Mouse (Mus musculus) midbrain, embryonic 13.5 days (tissue): ENCODE data around the gene Dennd4b. TPM values are rescaled to one million over a fixed set of nuclear protein-coding genes. Genes with fewer than 3 reads are reported as not detected.

ENCODE experiments used
- ATAC-seq: fragments of 200-750 bp; cut with Nextera tagmentation; 2 replicates; pipeline ENCODE4 v1.8.0; 2017; ENCODE audit warnings: mild to moderate bottlenecking, moderate TSS enrichment, moderate library complexity
- H3K27ac ChIP-seq: fragments of 300-500 bp; sonication (generic); 2 replicates; pipeline ENCODE4 v1.5.1; 2015; ENCODE audit warnings: inconsistent platforms, mild to moderate bottlenecking, moderate library complexity
- H3K27me3 ChIP-seq: fragments of 300-500 bp; sonication (generic); 2 replicates; pipeline ENCODE4 v1.6.1; 2015; ENCODE audit warnings: mild to moderate bottlenecking, inconsistent platforms
- H3K36me3 ChIP-seq: fragments of 300-500 bp; sonication (generic); 2 replicates; pipeline ENCODE4 v1.6.1; 2015; ENCODE audit warnings: mild to moderate bottlenecking, inconsistent platforms
- H3K4me1 ChIP-seq: fragments of 300-500 bp; sonication (generic); replicated peaks from 2 replicates; pipeline ENCODE4 v1.6.1; 2015; ENCODE audit warnings: inconsistent platforms
- H3K4me2 ChIP-seq: fragments of 300-500 bp; sonication (generic); replicated peaks from 2 replicates; pipeline ENCODE4 v1.6.1; 2015; ENCODE audit warnings: moderate library complexity, mild to moderate bottlenecking, inconsistent platforms
- H3K4me3 ChIP-seq: fragments of 300-500 bp; sonication (generic); replicated peaks from 2 replicates; pipeline ENCODE4 v1.5.1; 2015; ENCODE audit warnings: mild to moderate bottlenecking, inconsistent platforms
- H3K9ac ChIP-seq: fragments of 300-500 bp; sonication (generic); replicated peaks from 2 replicates; pipeline ENCODE4 v1.6.1; 2015; ENCODE audit warnings: mild to moderate bottlenecking, inconsistent platforms
- H3K9me3 ChIP-seq: fragments of 300-500 bp; sonication (generic); 2 replicates; pipeline ENCODE4 v1.6.1; 2016; ENCODE audit warnings: mild to moderate bottlenecking, inconsistent platforms
- WGBS: fragments of 180-500 bp; shearing (Covaris S2); methylation state at CpG from one replicate; pipeline ENCODE4 v1.1.7; 2015; 5-methylcytosine and 5-hydroxymethylcytosine counted together
- polyA plus RNA-seq: library from polyadenylated mRNA; unstranded; fragments of >200 nt; fragmentation: Nextera tagmentation; extraction: Ambion mirVana; gene quantifications from 2 replicates; pipeline ENCODE4 v1.2.1, GENCODE M21; 2015

Gene Dennd4b
- 5.9 and 6.6 TPM in 2 replicates for polyA plus RNA-seq

DNA sequence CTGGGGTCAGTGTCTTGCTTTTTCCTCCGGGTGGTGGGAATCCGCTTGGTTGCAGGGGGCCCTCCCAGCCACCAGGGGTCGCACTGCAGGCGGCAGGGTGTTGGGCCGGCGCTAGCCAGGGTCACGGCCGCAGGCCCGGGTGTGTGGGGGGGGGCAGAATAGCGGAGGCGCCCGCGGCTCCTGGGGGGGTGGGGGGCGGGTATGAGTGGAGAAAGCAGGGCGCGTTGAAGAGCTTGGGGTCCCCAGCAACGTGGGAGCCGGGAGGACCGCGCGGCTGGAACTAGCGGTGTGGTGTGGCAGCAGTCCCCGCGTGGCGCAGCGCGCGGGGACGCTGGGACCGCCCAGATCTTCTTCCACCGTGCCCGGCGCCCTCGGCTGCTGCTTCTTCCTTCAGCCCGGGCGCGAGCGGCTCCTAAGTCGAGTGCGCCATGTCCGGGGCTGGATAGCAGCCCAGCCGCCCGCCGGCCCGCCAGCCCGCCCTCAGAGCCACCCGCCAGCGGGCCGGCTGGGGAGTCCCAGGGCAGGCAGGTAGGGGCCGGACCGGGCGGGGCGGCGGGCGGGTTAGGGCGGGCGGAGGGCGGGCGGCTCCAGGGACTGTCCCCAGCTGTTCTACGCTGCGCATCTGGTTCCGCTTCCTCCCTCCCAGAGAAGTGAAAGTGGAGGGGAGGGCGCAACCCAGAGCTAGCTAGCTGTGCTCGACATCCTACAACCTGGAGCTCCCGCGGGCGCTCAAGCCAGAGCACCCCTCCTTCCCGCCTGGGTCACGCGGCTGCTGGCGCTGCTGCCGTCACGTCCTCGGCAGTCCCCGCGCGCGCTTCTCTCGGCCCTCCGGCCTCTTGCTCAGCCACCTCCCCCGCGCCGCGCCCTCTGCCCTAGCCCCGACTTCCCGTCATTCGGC lies at the start of gene Dennd4b:
TSS of gene Dennd4b (plus strand) at position 152 of the 898 bp plus-strand sequence.
- peak; percentile 88 for ATAC-seq
- Histone ChIP-seq H3K4me2 (peak within 1 kb of the TSS; percentile 89), H3K4me3 (peak within 1 kb of the TSS; percentile 90), H3K27ac (peak within 1 kb of the TSS; percentile 96), H3K36me3 (peaks cover 48% of the 10 kb centered on the region), H3K4me1 (peaks cover 21% of the 10 kb centered on the region), H3K9ac (peak within 1 kb of the TSS; percentile 90), H3K27me3 (no peaks in the 10 kb centered on the region), H3K9me3 (no peaks in the 10 kb centered on the region)
- under 1% methylated on average over 78 of the region's 87 CpGs for WGBS

DNA sequence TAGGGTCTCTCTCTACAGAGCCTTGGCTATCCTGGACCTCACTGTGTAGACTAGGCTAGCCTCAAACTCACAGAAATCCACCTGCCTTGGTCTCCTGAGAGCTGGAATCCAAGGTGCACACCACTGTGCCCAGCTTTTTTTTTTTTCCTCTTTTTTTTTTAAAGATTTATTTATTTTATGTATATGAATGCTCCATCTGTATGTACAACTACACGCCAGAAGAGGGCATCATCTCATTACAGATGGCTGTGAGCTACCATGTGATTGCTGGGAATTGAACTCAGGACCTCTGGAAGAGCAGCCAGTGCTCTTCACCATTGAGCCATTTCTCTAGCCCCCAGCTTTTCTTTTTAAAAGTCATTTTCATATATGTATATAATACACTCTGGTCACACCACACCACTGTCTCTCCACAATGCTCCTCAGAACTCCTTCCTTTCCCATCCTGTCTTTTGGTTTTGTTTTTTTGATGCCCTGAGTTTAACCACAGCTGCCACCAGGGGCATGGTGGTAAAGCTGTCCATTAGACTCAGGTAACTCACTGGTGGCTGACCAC lies 49.1 kb upstream of the Dennd4b start:
- H3K4me1 ChIP-seq, result peaks cover 40% of the 10 kb centered on the region
- no peaks in the 10 kb centered on the region for H3K9me3 ChIP-seq
- 48% methylated on average over 1 of the region's 1 CpGs for WGBS
- ATAC-seq, result no peak
- no peak overlapping the region for H3K4me2 ChIP-seq
- H3K27me3 ChIP-seq, result no peaks in the 10 kb centered on the region
- no peak overlapping the region for H3K27ac ChIP-seq
- H3K36me3 ChIP-seq, result peaks cover 15% of the 10 kb centered on the region
- no peak overlapping the region for H3K4me3 ChIP-seq
- H3K9ac ChIP-seq, result no peak overlapping the region

DNA sequence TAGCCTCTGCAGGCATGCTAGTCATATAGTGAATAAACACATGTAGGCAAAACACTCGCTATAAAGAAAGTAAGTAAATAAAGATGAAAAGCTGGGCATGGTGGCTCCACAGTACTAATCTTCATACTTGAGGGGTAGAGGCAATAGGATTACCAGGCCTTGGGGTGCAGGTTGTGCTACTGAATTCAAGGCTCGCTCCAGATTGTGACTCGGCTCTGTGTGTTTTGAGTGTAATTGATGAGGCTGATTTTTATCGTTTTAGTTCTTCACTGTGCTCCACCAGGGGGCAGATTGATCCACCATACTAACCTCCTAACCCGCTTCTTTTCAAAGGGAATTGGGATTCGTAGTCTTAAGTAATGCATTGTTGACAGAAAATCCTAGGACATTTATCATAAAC lies 44.9 kb upstream of the Dennd4b start:
- H3K9me3 ChIP-seq, result no peaks in the 10 kb centered on the region
- peak; percentile 53 for ATAC-seq
- H3K27me3 ChIP-seq, result no peaks in the 10 kb centered on the region
- 14% methylated on average over 6 of the region's 6 CpGs for WGBS
- H3K27ac ChIP-seq, result peak overlapping the region; percentile 56
- H3K4me3 ChIP-seq, result peak overlapping the region; percentile 43
- H3K9ac ChIP-seq, result peak overlapping the region; percentile 71; the same call in 1 of the 2 replicates
- peaks cover 17% of the 10 kb centered on the region for H3K4me1 ChIP-seq
- peak overlapping the region; percentile 78 for H3K4me2 ChIP-seq
- H3K36me3 ChIP-seq, result peaks cover 5% of the 10 kb centered on the region; the same call in 1 of the 2 replicates

DNA sequence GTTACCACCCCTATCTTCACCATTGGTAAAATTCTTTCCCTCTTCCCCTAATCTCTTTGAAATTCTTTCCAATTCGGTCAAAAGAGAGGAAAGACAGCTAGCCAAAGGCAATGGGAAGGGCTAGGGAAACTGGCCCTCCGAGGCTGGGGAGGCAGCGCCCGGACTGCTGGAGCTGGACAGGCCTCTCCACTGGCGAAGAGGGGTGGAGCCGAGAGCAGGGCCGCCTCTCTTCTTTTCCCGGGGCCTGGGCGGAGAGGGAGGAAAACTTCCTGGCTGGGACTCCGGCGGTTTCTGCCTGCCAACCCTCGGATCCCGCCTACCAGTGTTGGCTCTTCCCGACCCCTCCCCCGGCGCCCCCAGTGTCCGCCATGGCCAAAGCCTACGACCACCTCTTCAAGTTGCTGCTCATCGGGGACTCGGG lies 44.4 kb upstream of the Dennd4b start:
- Histone ChIP-seq H3K27me3 (no peaks in the 10 kb centered on the region), H3K4me3 (peak overlapping the region; percentile 43), H3K9me3 (no peaks in the 10 kb centered on the region), H3K36me3 (peaks cover 8% of the 10 kb centered on the region), H3K4me1 (peaks cover 17% of the 10 kb centered on the region), H3K9ac (peak overlapping the region; percentile 71), H3K4me2 (peak overlapping the region; percentile 78), H3K27ac (peak overlapping the region; percentile 56; the same call in 1 of the 2 replicates)
- WGBS, result under 1% methylated on average over 20 of the region's 20 CpGs
- peak; percentile 86 for ATAC-seq

DNA sequence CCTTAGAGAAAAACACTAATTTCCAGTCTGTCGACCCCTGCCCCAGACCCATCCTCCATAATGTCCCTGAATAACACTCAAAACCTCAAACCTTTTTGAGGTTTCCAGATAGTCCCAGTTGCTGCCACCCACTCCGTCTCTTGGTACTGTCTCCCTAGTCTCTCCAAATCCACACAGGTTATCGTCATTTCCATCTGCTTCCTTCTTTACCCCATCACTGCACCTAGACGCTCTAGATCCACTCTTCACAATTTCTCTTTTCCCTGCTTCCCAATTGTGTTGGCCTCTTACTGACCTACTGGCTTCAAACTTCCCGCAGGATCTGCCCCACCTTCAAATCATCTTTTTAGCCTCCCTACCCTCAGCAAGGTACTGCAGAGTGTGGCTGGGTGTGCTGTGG lies 43.9 kb upstream of the Dennd4b start:
- Histone ChIP-seq H3K36me3 (peaks cover 12% of the 10 kb centered on the region), H3K27ac (no peak overlapping the region), H3K9ac (no peak overlapping the region), H3K4me3 (peak overlapping the region; percentile 43), H3K4me1 (peaks cover 17% of the 10 kb centered on the region), H3K9me3 (no peaks in the 10 kb centered on the region), H3K4me2 (peak overlapping the region; percentile 78), H3K27me3 (no peaks in the 10 kb centered on the region)
- no peak for ATAC-seq
- 24% methylated on average over 5 of the region's 5 CpGs for WGBS

DNA sequence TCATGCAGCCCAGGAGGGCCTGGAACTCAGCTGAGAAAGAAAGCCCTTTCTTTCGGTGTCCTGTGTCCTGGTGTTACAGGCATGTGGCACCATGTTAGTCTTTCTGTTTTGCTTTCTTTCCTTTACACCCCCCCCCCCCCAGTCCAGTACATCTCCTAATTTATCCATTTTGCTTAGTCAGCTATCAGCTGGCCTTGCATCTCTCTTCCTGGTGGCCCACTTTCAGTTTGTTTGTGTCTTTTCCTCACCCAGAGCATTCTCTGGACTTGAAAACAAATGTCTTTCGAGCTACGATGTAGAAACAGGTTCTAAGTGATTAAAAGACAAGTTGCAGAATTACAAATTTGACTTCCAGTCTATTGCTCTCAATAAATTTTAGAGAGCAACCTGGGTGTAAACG lies 42.5 kb upstream of the Dennd4b start:
- H3K9me3 ChIP-seq, result no peaks in the 10 kb centered on the region
- no peak for ATAC-seq
- H3K4me1 ChIP-seq, result peaks cover 17% of the 10 kb centered on the region
- 91% methylated on average over 4 of the region's 4 CpGs for WGBS
- H3K27me3 ChIP-seq, result no peaks in the 10 kb centered on the region
- H3K4me2 ChIP-seq, result no peak overlapping the region
- peaks cover 12% of the 10 kb centered on the region for H3K36me3 ChIP-seq
- H3K9ac ChIP-seq, result no peak overlapping the region
- no peak overlapping the region for H3K27ac ChIP-seq
- H3K4me3 ChIP-seq, result no peak overlapping the region

DNA sequence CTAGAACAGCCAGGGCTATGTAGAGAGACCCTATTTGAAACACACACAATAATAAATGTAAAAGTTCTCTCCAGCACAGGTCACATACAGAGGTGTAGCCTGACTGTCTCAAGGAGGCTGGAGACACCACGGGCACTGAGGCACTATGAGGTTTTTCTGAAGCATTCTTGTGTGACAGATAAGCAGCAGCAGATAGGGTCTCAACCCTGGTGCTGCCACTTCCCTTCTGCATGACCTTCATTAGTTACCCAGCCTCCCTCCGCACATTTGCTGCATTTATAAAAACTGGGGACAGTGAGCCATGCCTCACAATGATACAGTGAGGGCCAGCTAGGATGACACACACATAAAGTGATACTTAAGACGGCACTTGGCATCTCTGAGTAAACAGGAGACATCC lies 42.0 kb upstream of the Dennd4b start:
- WGBS, result 85% methylated on average over 3 of the region's 3 CpGs
- ATAC-seq, result no peak
- Histone ChIP-seq H3K27ac (no peak overlapping the region), H3K9ac (no peak overlapping the region), H3K4me2 (no peak overlapping the region), H3K36me3 (peaks cover 12% of the 10 kb centered on the region), H3K4me1 (peaks cover 17% of the 10 kb centered on the region), H3K27me3 (no peaks in the 10 kb centered on the region), H3K4me3 (no peak overlapping the region), H3K9me3 (no peaks in the 10 kb centered on the region)

DNA sequence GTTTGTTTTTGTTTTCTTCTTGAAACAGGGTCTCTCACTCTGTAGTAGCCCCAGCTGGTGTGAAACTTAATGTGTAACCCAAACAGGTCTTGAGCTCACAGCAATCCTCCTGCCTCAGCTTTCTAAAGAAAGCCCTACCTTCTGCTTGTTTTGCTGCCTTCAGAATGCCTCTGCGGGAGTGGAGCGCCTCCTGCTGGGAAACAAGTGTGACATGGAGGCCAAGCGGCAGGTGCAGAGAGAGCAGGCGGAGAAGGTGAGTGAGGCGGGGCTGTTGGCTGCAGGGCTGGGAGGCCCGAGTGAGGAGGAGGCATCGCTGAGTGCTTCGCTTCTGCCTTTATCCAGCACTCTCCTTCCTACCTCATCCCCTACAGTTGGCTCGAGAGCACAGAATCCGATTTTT lies 40.7 kb upstream of the Dennd4b start:
- Histone ChIP-seq H3K4me3 (no peak overlapping the region), H3K27ac (no peak overlapping the region), H3K36me3 (peaks cover 12% of the 10 kb centered on the region), H3K9me3 (no peaks in the 10 kb centered on the region), H3K9ac (no peak overlapping the region), H3K4me2 (no peak overlapping the region), H3K27me3 (no peaks in the 10 kb centered on the region), H3K4me1 (peaks cover 17% of the 10 kb centered on the region)
- WGBS, result 86% methylated on average over 10 of the region's 10 CpGs
- ATAC-seq, result no peak

DNA sequence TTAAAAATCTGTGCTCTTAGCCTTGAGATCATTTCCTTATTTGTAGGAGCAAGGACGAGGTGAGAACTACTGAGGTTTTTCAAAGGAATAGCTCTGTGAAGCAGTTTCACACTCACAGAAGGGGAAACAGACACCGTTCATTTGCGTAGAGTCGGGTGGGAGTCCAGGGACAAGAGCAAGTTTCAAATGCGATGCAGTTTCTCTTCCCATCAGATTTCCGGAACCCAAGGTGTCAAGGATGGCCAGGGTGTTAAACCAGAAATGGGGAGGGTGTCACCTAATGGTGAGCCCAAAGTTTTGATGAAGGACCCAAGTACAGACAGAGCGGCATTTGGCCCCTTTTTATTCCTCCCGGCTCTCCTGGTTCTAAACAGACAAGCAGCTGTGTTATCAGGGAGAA lies 33.9 kb upstream of the Dennd4b start:
- 23% methylated on average over 8 of the region's 8 CpGs for whole genome bisulfite sequencing
- peaks cover 15% of the 10 kb centered on the region for H3K4me1 ChIP-seq
- peaks cover 23% of the 10 kb centered on the region for H3K36me3 ChIP-seq
- H3K27ac ChIP-seq, result peak overlapping the region; percentile 90
- H3K27me3 ChIP-seq, result no peaks in the 10 kb centered on the region
- no peak for ATAC-seq
- peak overlapping the region; percentile 73 for H3K4me3 ChIP-seq
- H3K9me3 ChIP-seq, result no peaks in the 10 kb centered on the region
- H3K9ac ChIP-seq, result peak overlapping the region; percentile 81
- peak overlapping the region; percentile 89 for H3K4me2 ChIP-seq

DNA sequence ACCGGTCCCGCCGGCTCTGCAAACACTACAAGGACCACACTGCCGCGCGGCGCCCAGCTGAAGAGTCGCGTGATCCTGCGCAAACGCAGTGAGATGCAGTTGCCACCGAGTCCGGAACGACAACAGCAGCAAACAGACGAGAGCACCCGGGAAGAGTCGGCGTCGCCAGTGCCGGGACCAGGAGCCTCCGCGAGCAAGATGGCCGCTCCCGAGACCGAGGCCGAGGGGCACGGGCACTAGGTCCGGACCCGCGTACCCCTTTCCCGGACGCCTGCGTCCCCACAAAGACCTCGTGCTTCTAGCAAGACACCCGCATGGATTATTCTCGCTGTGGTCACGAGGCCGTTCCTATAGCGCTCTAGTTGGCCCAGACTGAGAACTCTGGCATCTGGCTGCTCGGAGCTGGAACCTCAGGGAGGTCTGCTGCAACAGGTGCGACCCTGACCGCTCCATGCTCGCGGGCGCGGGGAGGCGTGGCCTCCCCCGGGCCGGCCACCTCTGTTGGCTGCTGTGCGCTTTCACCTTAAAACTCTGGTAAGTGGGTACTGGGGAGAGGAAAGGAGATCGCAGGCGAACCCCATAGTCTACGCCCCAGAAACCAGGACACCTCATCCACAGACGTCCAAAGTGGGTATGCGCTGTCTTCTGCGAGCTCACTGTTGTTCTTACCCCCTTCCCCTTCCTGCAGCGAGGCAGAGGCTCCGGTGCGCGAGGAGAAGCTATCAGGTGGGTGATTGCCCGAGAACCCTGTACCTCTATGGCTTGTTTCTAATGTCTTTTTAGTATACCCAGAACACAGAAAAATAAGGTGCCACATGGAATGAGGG lies 33.3 kb upstream of the Dennd4b start, which contains the start of gene Jtb:
TSS of gene Jtb (plus strand) at position 91 of the 827 bp plus-strand sequence.
- H3K4me1 ChIP-seq, result peaks cover 15% of the 10 kb centered on the region
- H3K36me3 ChIP-seq, result peaks cover 24% of the 10 kb centered on the region
- peak within 1 kb of the TSS; percentile 81 for H3K9ac ChIP-seq
- H3K27me3 ChIP-seq, result no peaks in the 10 kb centered on the region
- H3K27ac ChIP-seq, result peak within 1 kb of the TSS; percentile 90
- H3K9me3 ChIP-seq, result no peaks in the 10 kb centered on the region
- under 1% methylated on average over 61 of the region's 61 CpGs for WGBS
- peak; percentile 99 for ATAC-seq
- H3K4me2 ChIP-seq, result peak within 1 kb of the TSS; percentile 89
- peak within 1 kb of the TSS; percentile 73 for H3K4me3 ChIP-seq

DNA sequence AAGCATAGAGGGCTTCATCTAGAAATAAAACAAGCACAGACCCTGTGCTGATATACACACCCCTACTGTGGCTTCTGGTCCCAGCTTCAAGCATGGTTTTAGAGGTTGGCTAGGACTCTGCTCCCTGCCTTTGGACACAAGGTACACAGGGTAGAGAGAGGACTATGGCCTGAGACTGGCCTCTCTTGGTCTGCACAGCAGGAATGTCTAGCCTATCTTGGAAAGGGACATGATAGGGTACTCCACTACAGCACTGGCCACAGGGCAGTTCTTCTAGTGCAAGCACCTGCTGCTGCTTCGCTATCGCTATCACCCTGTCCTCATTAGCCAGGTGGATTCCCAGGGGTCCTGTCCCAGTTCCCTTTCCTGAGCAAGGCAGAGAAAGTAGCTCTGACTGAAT lies 23.7 kb upstream of the Dennd4b start:
- no peak for ATAC-seq
- no peak overlapping the region for H3K4me2 ChIP-seq
- no peak overlapping the region for H3K4me3 ChIP-seq
- 95% methylated on average over 2 of the region's 2 CpGs for WGBS
- no peaks in the 10 kb centered on the region for H3K27me3 ChIP-seq
- H3K9ac ChIP-seq, result no peak overlapping the region
- H3K9me3 ChIP-seq, result no peaks in the 10 kb centered on the region
- peaks cover 5% of the 10 kb centered on the region for H3K36me3 ChIP-seq
- peaks cover 16% of the 10 kb centered on the region for H3K4me1 ChIP-seq
- H3K27ac ChIP-seq, result no peak overlapping the region
